Mouse (Mus musculus) cerebellum, adult 9-10 months (tissue): ENCODE results near the gene Klk9.

ENCODE experiments used
- DNase-seq: peaks from one replicate; pipeline ENCODE4 v3.0.0; 2022

Klk9 gene

DNA sequence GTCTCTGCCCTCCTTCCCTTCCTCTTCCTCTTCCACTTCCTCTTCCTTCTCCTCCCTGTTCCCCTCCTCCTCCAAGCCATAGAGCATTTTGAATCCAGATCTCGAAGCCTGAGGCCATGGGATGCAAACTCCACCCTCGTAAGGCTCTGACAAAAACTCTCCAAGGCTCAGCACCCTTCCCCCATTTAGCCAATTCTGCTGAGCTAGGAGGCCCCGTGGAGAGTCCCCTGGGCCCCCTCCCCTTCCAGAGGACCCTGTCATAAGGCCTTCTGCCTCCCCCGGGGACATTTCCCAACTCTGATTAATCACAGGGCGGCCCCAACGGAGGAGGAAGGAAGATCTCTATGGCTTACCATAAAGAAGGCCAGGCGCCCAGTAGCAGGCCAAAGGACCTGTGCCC, at the start of gene Klk9:
Klk9 (plus strand) TSS at position 301 of the 400 bp plus-strand sequence.
- no peak for DNase-seq

DNA sequence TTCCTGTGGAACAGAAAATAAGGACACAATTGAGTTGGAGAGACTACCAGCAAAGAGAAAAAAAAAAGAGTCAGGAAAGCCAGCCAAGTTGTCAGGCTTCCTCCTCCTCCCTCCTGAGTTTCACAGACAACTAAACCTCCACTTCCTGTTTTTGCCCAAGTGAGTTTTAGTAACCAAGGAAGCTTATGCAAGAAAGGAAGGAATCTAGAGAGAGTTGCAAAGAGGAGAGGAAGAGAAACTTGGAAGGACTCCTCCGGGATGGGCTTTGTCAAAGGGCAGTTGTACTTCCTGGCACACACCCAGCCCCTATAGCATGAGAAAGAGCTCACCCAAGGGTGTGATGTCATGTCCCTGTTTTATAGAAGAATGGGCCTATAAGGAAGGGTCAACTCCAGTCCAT, 43.9 kb upstream of the Klk9 start:
- no peak for DNase-seq

DNA sequence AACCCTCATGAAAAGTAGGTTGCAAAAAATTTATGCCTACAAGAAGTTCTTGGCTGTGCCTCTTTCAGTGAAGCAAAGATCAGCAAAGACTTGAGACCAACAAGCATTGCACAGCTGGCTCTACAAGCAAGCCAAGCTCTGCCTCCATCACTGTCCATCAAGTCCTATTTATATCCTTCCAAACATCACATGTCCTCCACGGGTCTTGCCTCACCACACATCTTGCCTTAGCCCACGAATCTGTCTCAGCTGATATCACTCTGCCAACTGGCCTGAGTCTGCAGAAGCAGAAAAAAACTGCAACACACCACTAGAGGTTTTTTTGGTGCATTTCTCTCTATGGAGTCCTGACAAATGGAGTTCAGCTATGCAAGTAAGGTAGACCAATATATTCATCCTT, 38.9 kb upstream of the Klk9 start:
- DNase-seq: no peak

DNA sequence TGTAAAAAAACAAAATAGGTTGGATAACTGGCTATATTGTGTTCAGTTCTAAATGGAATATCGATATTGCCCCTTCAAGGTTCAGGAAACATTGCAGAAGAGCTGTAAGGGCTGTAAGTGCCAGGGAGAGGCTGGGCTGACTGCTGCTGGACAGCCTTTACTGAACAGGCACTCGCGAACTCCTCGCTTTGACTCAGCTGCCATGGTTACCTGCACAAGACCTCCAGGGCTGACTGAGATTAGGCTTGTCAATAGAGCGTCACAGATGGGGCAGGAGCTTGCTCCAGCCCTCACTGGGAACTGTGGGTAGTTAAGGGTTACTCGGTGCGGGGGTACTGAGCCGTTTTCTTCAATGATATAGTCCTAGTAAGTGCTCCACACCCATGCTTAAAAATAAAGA, 25.2 kb upstream of the Klk9 start:
- no peak for DNase-seq

DNA sequence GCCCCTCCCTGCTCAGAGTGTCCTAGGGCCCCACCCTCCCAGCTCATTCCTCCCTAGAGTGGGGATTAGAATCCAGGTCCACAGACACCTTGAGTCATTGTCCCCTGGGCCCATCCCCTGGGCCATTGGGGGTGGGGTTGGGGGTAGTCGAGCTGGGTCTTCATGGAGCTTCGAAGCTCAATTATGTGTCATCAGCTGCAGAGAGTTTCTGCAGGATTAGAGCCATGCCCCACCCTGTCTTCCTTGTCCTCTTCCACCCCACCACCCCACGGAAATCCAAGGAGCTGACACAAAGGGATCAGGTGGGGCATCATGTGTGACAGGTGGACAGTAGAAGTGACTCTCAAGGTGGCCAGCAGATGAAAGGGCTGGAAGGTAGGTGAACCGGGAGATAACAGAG, 23.1 kb upstream of the Klk9 start, which contains the start of gene Klk12:
Klk12 (plus strand) TSS at position 301 of the 400 bp plus-strand sequence.
- DNase-seq: no peak

DNA sequence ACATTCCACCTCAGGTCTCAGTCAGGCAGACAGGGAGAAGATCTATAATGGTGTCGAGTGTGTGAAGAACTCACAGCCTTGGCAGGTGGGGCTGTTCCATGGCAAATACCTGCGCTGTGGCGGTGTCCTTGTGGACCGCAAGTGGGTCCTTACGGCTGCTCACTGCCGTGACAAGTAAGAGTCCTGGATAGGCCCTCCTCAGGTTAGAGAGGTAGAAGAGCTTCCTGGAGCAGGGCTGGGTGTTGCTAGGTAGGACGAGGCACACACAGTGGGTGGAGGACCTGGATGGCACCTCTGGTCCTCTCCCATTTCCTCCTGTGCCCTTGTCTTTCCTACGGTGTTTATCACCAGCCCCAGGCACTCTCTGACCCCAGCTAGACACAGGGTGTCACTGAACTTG, 22.1 kb upstream of the Klk9 start:
- no peak for DNase-seq

DNA sequence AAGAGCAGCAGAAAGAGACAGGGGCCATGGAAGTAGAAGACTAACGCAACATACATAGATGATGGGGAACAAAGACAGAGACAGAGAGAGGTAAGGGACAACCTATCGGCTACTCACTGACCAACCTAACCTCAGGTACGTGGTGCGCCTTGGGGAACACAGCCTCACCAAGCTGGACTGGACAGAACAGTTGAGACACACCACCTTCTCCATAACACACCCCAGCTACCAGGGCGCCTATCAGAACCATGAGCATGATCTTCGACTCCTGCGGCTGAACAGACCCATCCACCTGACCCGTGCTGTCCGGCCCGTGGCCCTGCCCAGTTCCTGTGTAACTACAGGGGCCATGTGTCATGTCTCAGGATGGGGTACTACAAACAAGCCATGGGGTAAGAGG, 21.0 kb upstream of the Klk9 start:
- DNase-seq: no peak

DNA sequence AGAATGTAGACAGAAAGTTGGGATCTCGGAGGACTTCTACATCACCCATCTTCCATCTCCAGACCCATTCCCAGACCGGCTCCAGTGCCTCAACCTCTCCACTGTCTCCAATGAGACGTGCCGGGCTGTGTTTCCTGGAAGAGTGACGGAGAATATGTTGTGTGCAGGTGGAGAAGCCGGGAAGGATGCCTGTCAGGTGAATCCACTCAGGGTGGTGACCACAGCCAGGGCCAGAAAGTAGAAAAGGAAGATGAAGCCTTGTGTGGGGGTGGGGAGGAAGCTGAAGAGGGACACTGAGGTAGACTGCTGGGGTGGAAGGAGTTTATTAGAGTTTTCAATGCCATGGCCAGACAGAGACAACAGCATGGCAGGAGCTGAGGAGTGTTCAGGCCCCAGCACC, 19.8 kb upstream of the Klk9 start:
- no peak for DNase-seq

DNA sequence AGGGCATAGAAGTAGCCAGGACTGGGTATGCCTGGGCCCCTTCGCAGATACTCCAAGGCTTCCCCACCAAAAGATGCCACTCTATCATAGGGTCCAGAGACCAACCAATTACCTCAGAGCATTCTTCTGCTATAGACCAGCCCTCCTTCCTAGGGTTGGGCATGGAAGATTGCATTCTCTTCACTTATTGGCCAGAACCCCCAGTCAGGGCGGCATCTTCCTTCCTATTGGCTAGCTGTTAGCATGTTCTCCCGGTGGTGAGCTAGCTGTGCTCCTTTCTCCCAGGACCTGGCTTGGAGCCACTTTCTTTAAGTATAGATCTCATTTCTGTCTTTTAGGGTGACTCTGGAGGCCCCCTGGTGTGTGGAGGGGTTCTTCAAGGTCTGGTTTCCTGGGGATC, 18.8 kb upstream of the Klk9 start:
- DNase-seq: no peak

DNA sequence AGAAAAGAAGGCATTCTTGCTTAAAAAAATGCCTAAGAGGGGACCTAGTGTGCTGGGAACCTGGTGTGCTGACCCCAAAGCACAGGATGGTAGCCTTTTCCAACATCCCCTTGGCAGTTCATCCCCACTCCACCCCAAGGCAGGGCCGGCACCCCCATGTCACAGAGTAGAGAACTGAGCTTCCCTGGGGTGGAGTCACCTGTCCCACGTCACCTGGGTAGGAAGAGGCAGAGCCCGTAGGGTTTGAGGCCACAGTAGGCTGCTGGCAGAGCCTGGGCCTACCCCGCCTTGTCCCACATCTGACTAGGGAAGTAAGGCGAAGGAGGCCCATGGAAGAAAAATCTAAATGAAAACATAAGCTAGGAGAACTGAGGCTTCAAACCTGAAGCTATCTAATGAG, 17.3 kb upstream of the Klk9 start, which contains the start of gene Klk11:
Klk11 (plus strand) TSS at position 241 of the 400 bp plus-strand sequence.
- no peak for DNase-seq

DNA sequence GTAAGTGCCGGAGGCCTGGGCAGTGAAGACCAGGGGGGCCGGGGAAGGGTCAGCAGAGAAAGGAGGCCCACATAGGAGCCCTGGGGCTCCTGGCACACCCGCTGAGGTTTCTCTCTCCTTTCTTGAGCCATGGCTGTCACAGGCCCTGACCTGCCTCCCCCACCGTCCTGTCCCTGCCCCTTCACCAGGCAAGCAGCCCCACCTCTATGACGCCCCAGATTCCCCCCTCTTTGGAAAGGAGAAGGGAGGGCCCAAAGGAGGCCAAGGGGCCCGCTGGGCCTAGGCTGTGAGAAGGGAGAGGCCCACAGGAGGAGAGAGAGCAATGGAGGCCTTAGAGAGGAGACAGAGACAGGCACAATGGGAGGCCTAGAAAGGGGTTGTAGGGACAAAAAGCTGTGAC, 16.9 kb upstream of the Klk9 start:
- no peak for DNase-seq

DNA sequence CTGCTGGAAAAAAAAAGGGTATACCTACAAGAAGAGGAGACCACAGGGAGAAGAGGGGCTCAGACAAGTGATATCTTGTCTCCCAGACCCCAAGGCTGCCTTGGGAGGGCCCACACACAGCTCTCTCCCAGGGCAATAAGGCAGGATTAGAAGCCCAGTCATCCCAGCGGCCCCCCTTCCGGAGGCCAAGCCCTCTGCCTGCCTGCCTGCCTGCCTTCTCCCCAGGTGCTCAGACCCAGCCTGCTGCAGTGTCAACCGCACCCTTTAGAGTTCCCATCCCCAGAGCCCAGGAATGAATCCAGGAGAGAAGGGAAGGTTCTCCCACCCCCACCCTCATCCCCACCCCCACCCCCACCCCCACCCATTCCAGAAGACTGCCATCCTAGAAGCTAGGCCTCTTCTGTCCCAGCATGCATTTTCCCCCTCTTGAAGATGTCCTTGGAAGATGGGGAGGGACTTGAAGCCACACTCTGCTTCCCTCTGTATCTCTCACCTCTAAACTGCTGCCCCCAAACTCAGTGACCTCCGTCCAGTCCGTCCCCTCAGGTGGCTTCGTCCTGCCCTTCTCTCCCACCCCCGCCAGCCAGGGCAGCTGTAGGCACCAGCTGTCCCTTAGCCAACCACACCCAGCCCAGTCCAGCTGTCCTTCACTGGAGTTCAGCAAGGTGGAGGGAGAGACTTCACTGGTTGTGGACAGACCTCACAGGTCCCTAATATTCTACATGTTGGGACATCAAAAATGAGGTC, 16.2 kb upstream of the Klk9 start:
- no peak for DNase-seq

DNA sequence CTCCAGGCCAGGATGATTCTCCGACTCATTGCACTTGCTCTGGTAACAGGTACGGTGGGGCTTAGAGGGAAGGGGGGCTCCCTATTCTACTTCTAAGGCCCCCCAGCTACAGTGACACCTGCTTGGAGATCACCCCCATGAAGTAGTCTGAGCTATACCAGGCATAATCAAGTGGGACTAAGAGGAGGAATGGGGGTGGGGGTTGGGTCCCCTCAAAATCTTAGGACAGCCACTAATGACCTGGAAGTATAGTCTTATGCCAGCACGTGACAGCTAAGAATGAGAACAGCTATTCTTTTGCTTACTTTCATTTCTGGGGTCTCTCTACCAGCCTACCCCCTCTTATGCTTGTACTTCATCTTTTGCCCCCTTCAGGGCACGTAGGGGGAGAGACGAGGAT, 15.2 kb upstream of the Klk9 start:
- DNase-seq: no peak

DNA sequence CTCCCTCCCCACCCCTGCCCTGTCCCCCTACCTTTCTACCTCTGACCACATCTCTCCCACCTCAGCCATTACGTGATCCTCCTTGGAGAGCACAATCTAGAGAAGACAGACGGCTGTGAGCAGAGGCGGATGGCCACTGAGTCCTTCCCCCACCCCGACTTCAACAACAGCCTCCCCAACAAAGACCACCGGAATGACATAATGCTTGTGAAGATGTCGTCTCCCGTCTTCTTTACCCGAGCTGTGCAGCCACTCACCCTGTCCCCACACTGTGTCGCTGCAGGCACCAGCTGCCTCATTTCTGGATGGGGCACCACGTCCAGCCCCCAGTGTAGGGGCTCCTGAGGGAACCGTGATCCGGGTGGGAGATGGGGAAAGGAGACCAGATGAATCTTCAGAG, 14.3 kb upstream of the Klk9 start:
- DNase-seq: no peak

DNA sequence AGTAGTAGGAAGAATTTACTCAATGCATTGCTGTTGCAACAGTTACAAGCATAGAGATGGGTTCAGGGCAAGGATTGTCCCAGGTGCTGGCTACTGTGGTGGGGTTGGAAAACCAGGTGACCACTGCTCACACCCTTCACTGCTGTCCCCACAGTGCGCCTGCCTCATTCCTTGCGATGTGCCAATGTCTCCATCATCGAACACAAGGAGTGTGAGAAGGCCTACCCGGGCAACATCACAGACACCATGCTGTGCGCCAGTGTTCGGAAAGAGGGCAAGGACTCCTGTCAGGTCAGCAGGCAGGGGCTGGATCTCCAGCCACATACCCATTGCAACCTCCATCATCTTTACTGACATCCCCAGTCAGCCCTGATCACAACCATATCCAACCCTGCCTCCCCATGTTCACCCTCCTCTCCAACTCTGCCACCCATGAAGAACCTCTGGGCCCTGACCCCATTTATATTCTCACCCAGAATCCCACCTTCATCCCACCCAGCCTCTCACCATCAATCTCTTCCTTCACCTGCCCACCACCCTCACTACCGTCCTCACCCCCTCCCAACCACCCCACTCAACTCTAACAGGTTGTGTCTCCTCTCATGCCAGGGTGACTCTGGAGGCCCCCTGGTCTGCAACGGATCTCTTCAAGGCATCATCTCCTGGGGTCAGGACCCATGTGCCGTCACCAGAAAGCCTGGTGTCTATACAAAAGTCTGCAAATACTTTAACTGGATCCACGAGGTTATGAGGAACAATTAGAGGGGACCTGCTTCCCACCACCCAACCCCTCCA, 13.3 kb upstream of the Klk9 start:
- DNase-seq: no peak

DNA sequence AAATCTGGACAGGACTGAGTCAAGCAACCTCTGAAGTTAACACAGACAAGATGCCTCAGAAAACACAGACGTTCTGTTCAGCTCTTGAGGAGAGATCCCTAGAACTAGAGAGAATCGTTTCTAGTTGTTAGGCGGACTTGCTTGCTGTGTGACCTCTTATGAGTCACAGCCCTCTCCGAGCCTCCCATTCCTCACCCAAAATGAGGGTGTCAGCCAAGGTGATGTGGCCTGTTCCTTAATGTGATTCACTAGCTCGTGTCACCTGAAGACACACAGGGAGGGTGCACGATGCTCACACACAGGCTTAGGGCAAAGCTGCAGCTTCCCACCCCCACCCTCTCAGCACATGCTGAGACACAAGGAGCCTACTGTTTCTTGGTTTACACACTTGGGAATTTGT, 11.4 kb upstream of the Klk9 start:
- no peak for DNase-seq

DNA sequence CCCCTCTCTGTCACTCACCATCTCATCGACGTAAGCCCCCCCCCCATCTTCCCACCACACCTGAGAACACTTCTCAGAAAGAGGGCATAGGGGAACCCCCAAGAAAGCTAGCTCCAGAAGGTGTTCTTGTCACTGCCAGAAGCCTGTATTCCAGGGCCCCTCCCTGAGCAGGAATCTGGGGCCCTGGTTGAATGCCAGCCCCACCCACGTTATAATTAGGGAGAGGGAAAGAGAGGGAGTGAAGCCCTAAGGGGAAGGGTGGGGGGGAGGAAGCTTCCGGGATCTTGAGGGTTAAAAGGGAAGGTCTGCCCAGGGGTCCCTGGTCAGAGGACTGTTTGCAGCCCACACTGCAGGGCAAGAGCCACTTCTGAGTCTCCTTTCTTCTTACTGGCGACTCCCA, 10.9 kb upstream of the Klk9 start, which contains the start of gene Klk10:
Klk10 (plus strand) TSS at position 290 of the 400 bp plus-strand sequence.
- DNase-seq: no peak

DNA sequence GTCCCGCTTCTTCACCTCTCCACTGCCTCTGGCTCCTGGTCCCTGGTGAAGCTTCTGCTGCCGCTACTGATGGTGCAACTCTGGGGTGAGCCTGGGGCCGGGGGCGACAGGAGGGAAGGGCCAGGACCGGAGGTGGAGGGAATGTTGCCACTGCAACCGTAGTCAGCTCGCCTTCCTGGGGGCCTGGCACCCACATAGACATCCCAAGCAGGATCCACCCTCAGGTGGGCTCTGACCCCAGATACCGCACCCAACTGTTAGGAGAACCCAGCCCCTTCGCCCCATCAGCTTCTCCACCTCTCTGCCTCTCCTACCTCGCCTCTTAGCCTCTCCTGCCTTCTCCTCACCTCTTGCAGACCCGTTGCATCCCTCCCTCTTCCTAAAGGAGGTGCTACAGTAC, 10.2 kb upstream of the Klk9 start:
- DNase-seq: no peak

DNA sequence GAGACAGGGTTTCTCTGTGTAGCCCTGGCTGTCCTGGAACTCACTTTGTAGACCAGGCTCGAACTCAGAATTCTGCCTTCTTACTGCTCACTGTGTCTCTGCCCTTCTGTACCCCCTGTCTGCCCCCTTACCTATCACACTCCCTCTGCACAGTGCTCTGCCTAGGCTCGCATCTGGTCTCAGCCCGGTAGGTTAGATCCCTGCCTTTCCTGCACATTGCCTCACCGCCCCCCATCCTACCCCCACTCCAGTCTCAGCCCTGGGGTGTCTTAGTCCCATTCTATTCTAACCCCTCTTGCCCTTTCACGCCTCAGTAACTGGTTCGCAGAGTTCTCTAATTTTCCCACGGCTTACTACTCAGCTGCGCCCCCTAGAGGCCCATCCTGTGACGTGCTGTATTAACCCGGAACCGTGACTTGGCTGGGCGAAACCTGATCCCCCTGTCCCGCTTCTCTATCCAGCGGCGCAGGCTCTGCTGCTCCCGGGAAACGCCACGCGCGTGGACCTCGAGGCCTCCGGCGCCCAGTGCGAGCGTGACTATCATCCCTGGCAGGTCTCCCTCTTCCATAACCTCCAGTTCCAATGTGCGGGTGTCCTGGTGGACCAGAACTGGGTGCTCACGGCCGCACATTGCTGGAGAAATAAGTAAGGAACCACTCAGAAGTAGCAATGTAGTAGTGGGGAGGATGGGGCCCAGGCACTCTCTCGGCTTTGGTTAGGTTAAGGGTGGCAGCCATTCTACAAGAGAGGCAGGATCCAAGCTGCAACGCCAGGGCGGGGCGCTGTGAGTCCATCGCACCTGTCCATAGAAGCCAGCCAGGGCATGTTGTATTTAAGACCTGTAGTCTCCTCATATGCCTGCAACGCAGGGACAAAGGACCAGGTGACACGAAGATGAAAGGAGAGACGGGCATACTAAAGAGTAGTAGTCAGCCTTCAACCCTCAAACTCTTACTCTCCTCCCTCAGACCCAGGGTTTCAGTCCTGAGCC, 9.1 kb upstream of the Klk9 start:
- DNase-seq: peak; percentile 24

DNA sequence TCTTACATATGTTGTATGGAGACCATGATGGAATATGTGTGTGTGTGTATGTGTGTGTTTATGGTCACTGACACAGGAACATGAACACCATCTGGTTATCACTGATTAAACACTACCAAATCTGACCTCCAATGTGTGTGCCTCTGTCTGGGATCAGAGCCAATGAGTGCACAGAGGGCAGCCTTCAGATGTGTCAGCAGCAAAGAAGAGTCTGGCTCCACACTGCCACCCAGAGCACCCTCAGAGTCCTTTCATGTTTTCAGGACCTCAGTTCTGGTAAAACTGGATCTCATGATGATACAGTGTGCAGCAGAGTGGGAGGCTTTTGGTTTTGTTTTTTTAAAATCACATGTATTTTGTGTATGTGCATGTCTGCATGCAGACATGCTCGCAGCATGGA, 6.4 kb upstream of the Klk9 start:
- DNase-seq: no peak

DNA sequence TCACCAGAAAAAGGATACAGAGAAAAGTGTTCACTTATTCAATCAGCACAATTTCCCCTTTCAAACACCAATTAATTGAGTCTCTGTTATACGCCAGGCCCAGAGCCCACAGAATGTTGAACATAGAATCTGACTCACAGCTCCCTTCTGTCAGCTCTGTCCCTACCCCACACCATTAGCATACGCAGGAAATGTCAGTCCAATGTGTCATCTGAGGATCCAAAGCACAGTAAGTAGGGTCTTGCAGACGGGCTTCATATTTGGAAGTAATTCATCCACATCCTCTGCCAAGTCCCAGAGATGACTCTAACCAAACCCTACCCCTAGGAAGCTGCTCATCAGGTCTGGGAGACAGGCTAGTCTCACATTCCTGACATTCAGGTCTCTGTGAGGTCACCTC, 3.6 kb upstream of the Klk9 start:
- DNase-seq: no peak

DNA sequence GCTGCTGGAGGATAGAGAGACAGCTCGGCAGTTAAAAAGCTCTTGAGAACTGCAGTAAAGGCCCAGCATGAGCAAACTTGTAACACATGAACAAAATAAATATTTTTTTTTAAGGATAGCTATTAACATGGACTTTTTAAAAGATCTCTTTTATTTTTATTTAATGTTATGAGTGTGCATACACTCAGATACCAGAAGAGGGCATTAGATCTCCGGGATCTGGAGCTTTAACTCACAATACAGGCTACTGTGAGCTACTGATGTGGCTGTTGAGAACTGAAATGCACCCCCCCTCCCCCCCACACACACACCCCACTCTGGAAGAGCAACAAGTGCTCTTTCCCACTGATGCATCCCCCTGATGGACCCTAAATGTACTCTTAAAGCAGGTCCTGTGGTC, 2.4 kb upstream of the Klk9 start:
- no peak for DNase-seq

DNA sequence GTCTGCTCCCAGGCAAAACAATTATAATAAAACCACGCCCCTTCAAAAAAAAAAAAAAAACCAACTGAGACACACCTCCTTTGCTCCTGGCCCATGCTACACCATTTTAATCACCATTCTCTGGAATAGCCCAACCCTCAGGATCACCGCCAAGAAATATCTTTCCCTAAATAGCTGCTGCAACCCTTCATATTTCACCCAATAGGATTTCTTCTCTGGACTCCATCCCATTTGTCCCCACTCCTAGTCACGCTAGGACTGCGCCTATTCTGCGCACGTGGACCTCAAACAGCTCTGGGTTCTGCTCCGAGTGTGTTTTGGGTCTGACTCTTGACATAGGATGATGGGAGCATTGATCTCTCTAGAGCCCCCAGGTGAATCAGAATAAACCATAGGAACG, 4.7 kb downstream of the Klk9 start:
- DNase-seq: no peak
